Mouse (Mus musculus) liver, embryonic 14.5 days (tissue): ENCODE results near the gene Ttyh2. TPM values are rescaled to one million over a fixed set of nuclear protein-coding genes. Genes with fewer than 3 reads are reported as not detected.

ENCODE experiments used
- ATAC-seq: fragments of 200-750 bp; cut with Nextera tagmentation; 2 replicates; pipeline ENCODE4 v1.8.0; 2017; ENCODE audit warnings: moderate number of reproducible peaks, mild to moderate bottlenecking, moderate library complexity; ENCODE audit not compliant: insufficient read depth
- DNase-seq, 3 experiments: peaks; one replicate each; pipeline ENCODE4 v3.0.0-alpha.2; 2012 to 2013; ENCODE audit warnings: low read depth in 3 of 3, low spot score in 3 of 3
- H3K27ac ChIP-seq: fragments of 300-500 bp; sonication (generic); 2 replicates; pipeline ENCODE4 v1.5.1; 2014; ENCODE audit warnings: moderate library complexity, mild to moderate bottlenecking, control low read depth, inconsistent platforms
- H3K27me3 ChIP-seq: fragments of 300-500 bp; sonication (generic); 2 replicates; pipeline ENCODE4 v1.6.1; 2014; ENCODE audit warnings: mild to moderate bottlenecking, low read length, moderate library complexity; ENCODE audit not compliant: control insufficient read depth, insufficient read depth
- H3K36me3 ChIP-seq: fragments of 300-500 bp; sonication (generic); replicated peaks from 2 replicates; pipeline ENCODE4 v1.6.1; 2014; ENCODE audit warnings: low read depth; ENCODE audit not compliant: control insufficient read depth, insufficient read depth
- H3K4me1 ChIP-seq, 2 experiments: fragments of 200-500 bp in 1 of 2; fragments of 300-500 bp in 1 of 2; sonication (generic) in 1 of 2; replicated peaks; 2 replicates each; pipeline ENCODE4 v1.6.1; 2012 to 2014; ENCODE audit warnings: antibody characterized with exemption in 1 of 2, inconsistent platforms in 1 of 2, low read length in 1 of 2; ENCODE audit not compliant: control insufficient read depth in 2 of 2, insufficient read depth in 2 of 2
- H3K4me2 ChIP-seq: fragments of 300-500 bp; sonication (generic); 2 replicates; pipeline ENCODE4 v1.6.1; 2014; ENCODE audit warnings: low read depth, mild to moderate bottlenecking, control low read depth, moderate library complexity
- H3K4me3 ChIP-seq, 2 experiments: fragments of 200-500 bp in 1 of 2; fragments of 300-500 bp in 1 of 2; sonication (generic) in 1 of 2; 2 replicates each; pipeline ENCODE4 v1.5.1; 2012 to 2014; ENCODE audit warnings: low read depth in 2 of 2, low read length in 2 of 2, mild to moderate bottlenecking in 2 of 2, control low read depth in 1 of 2, inconsistent platforms in 1 of 2, moderate library complexity in 1 of 2; ENCODE audit not compliant: insufficient read depth in 1 of 2
- H3K9ac ChIP-seq: fragments of 300-500 bp; sonication (generic); replicated peaks from 2 replicates; pipeline ENCODE4 v1.6.1; 2014; ENCODE audit warnings: mild to moderate bottlenecking, control low read depth, moderate library complexity
- H3K9me3 ChIP-seq: fragments of 300-500 bp; sonication (generic); 2 replicates; pipeline ENCODE4 v1.6.1; 2016; ENCODE audit warnings: low read length, mixed read lengths; ENCODE audit not compliant: control insufficient read depth
- CTCF ChIP-seq: IDR thresholded peaks from 2 replicates; pipeline ENCODE4 v1.5.1; 2016; ENCODE audit warnings: antibody characterized with exemption, low read depth, control low read depth
- EP300 ChIP-seq: IDR thresholded peaks from 2 replicates; pipeline ENCODE4 v1.6.1; 2016; ENCODE audit warnings: antibody characterized with exemption, low read depth
- WGBS: fragments of 180-500 bp; shearing (Covaris S2); extraction: QIAGEN DNeasy Blood & Tissue Kit; methylation state at CpG from one replicate; pipeline ENCODE4 v1.1.7; 2014; ENCODE audit not compliant: insufficient replicate concordance; 5-methylcytosine and 5-hydroxymethylcytosine counted together
- polyA plus RNA-seq, 2 experiments: library from polyadenylated mRNA; depleted of rRNA in 1 of 2; stranded (reverse) in 1 of 2; unstranded in 1 of 2; fragments of >200 nt; fragmentation: Nextera tagmentation in 1 of 2; extraction: Ambion mirVana in 1 of 2; gene quantifications; 2 replicates each; pipeline versions ENCODE4 v1.2.1 to v1.2.3; 2012 to 2014

Gene Ttyh2
- polyA plus RNA-seq, 2 experiments: 2.7 to 6.5 TPM

DNA sequence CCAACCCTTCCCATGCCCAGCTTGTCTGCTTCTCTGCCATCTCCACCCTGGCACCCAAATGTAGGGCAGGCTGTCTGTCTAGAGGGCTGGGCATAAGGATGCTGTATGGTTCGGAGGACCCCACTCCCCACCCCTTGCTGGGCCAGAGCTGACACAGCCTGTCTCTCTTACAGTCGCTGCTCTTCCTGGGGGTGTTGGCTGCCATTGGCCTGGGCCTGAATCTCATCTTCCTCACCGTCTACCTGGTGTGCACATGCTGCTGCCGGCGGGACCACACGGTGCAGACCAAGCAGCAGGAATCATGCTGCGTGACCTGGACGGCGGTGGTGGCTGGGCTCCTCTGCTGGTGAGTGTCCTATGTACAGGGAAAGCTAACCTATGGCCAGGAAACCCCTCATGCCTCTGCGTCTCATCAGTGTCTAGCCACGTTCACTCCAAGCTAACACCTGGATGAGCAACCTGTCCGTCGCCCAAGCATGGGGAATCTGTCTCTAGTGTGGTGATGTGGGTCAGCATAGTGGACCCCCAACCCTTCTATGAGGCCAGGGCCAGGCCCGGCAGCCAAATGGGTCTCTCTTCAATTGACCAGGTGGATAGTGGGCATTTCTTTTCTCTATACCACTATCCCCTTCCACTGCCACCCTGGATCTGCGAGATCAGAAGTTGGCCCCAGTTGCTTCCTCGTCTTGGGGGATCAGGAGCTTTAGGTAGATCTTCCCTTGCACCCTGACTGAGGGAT is 11.2 kb downstream of the Ttyh2 start:
- TF ChIP-seq EP300 (no peak), CTCF (no peak)
- ATAC-seq (no peak), DNase-seq (no peak)
- peaks cover 0 to 21% of the 10 kb centered on the region in 2 experiments; a peak in 2 of 4 replicates for H3K4me1 ChIP-seq
- no peak overlapping the region for H3K4me2 ChIP-seq
- 71% methylated on average over 16 of the region's 16 CpGs for WGBS
- no peak overlapping the region for H3K4me3 ChIP-seq
- no peaks in the 10 kb centered on the region for H3K36me3 ChIP-seq
- H3K9ac ChIP-seq: no peak overlapping the region
- no peak overlapping the region for H3K27ac ChIP-seq
- H3K9me3 ChIP-seq: no peaks in the 10 kb centered on the region
- H3K27me3 ChIP-seq: no peaks in the 10 kb centered on the region

DNA sequence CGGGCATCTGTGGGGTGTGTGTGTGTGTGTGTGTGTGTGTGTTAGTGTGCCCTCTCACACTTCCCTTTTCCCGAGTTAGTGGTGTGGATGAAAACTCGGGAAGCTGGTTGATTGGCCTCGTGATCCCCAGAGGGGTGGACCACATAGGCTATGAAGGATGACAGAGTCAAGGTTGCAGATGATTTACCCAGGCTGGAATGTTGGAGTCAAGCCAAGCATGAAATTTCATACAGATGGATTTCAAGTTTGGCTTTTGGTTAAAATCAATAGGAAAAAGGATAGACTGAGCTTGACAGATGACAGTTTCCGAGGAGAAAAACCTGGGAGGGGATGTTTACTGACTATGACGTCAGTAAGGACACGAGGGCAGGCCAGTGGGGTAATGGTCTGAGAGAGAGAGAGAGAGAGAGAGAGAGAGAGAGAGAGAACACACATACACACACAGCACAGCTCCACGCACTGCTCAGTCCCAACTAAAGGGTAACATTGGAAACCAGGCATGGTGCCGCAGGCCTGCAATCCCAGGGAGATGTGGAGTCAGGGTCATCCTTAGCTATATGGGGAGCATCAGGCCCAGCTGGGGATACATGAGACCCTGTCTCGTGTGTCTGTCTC is 12.4 kb downstream of the Ttyh2 start:
- no peaks in the 10 kb centered on the region for H3K9me3 ChIP-seq
- H3K9ac ChIP-seq: no peak overlapping the region
- peaks cover 0 to 20% of the 10 kb centered on the region in 2 experiments; a peak in 2 of 4 replicates for H3K4me1 ChIP-seq
- TF ChIP-seq CTCF: no peak
- no peak for TF ChIP-seq EP300
- H3K36me3 ChIP-seq: no peaks in the 10 kb centered on the region
- DNase-seq (no peak), ATAC-seq (no peak)
- 41% methylated on average over 10 of the region's 10 CpGs for WGBS
- no peak overlapping the region for H3K27ac ChIP-seq
- H3K4me2 ChIP-seq: no peak overlapping the region
- H3K27me3 ChIP-seq: no peaks in the 10 kb centered on the region
- H3K4me3 ChIP-seq: no peak overlapping the region

DNA sequence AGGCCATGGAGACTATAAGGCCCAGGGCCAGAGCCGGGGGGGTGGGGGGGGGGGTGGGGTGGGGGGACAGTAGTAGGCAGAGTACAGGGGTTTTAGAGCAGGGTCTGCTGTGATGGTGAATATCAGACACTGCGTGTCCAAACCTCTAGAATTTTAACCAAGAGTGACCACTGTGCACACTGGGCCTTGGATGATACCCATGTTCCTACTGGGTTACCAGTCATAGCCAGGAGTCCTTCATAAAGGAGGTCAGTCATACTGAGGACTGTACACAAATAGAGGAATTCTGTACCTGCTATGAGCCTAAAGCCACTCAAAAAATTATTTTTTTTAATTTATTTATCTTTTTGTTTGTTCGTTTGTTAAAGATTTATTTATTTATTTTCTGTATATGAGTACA is 13.5 kb downstream of the Ttyh2 start:
- 72% methylated on average over 2 of the region's 3 CpGs for WGBS
- no peak overlapping the region for H3K4me3 ChIP-seq
- no peaks in the 10 kb centered on the region for H3K9me3 ChIP-seq
- H3K27ac ChIP-seq: no peak overlapping the region
- no peak for TF ChIP-seq CTCF
- TF ChIP-seq EP300: no peak
- ATAC-seq (no peak), DNase-seq (no peak)
- H3K4me2 ChIP-seq: no peak overlapping the region
- no peak overlapping the region for H3K9ac ChIP-seq
- peaks cover 0 to 14% of the 10 kb centered on the region in 2 experiments; a peak in 2 of 4 replicates for H3K4me1 ChIP-seq
- no peaks in the 10 kb centered on the region for H3K27me3 ChIP-seq
- no peaks in the 10 kb centered on the region for H3K36me3 ChIP-seq

DNA sequence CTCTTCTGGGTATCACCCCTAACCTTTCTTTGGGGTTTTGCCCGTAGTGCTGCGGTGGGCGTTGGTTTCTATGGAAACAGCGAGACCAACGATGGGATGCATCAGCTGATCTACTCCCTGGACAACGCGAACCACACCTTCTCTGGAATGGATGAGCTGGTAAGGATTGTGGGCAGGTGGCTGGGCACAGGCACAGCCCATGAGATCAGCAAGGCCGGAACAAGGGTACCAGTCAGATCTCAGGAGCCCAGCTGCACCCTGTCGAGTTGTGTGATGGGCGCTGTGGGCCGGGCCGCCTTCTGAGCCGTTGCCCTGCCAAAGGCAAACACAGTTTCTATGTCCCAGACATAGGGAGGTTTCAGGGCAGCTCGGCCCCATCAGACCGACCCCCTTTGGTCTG is 15.0 kb downstream of the Ttyh2 start:
- Histone ChIP-seq H3K9ac (no peak overlapping the region), H3K27me3 (no peaks in the 10 kb centered on the region), H3K4me2 (no peak overlapping the region), H3K4me1 (peaks cover 0 to 6% of the 10 kb centered on the region in 2 experiments; a peak in 2 of 4 replicates), H3K9me3 (no peaks in the 10 kb centered on the region), H3K36me3 (no peaks in the 10 kb centered on the region), H3K4me3 (no peak overlapping the region), H3K27ac (no peak overlapping the region)
- WGBS: 83% methylated on average over 15 of the region's 15 CpGs
- ATAC-seq: no peak
- DNase-seq: no peak
- TF ChIP-seq EP300: no peak
- no peak for TF ChIP-seq CTCF

DNA sequence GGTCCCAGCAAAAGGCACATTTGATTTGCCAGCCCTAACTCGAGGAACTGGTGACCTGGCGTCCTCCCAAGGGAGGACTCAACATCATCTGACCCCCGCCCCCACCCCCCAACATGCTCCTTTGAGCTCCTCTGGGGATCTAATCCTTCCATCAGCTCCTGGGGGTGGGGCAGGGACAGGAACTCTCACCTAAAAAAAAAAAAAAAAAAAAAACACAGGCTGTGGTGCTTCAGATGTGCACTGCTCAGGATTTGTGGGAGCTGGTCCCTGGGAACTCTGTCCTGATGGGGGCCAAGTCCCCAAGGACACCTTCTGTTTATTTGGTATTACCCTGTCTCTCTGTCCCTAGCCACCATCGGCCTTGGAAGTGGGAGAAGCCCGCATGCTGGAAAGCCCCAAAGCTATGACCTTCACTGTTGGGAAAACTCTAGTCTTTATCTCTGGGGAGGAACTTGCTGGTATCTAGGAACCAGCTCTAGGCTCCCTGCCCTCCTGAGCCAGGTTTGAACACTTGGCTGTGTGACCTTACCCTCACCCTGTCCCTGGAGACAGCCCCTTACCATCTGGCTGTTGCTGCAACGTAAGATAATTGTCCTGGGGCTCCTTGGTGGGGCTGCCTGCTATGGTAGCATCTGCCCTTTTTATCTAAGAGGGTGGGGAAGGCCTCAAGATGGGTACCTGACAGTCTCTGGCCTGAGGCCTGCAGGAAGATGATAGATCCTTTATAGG is 16.4 kb downstream of the Ttyh2 start:
- TF ChIP-seq EP300 (no peak), CTCF (no peak)
- no peaks in the 10 kb centered on the region for H3K36me3 ChIP-seq
- no peak for DNase-seq
- H3K4me2 ChIP-seq: no peak overlapping the region
- no peak overlapping the region for H3K9ac ChIP-seq
- WGBS: 40% methylated on average over 6 of the region's 6 CpGs
- no peaks in the 10 kb centered on the region for H3K27me3 ChIP-seq
- no peak for ATAC-seq
- H3K4me1 ChIP-seq: no peaks in the 10 kb centered on the region
- no peak overlapping the region for H3K27ac ChIP-seq
- no peak overlapping the region for H3K4me3 ChIP-seq
- no peaks in the 10 kb centered on the region for H3K9me3 ChIP-seq
